14 mouse cellular contexts compared by ENCODE assay signal in the genomic region with DNA sequence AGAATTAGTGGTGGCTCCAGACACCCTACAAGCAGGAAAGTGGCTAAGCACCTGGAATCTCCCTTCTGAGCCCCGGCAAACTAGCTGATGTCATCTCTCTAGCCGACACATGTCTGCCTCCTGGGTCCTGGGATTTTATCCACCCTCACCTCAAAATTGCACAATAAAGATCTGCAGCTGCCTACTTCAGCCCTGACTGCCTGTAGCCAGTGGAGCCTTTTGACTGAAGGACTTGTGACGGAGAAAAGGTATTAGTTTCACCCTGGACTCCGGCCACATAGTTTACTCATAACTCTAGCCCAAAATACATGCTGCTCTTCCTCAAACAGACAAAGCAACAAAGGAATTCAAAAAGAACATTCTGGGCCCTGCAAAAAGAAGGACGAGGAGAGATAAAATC.
A peak's percentile ranks its signal among the peaks of the same experiment; 100 is the strongest.
DNase-seq lines count a peak whose midpoint lies in the region; ATAC-seq and TF ChIP-seq lines count a peak whose summit lies in the region.
"Had no signal": no experiment of that assay in that cellular context is flagged by ENCODE, and none has a peak within 500 bp of the region (broad histone marks: within the 10 kb centered on the region; RNA-seq: fewer than 3 reads in every experiment).

No protein-coding gene starts in this region.

- WGBS in heart, embryonic 15.5 days: 28% methylated on average over 5 of the region's 5 CpGs
- WGBS in embryonic facial prominence, embryonic 14.5 days: 34% methylated on average over 5 of the region's 5 CpGs
- 52% methylated on average over 5 of the region's 5 CpGs for WGBS in liver, embryonic 14.5 days (ENCODE audit: insufficient replicate concordance)

- H3K4me1 ChIP-seq in heart, embryonic 15.5 days (replicated peaks): peaks cover 27% of the 10 kb centered on the region
- H3K4me1 ChIP-seq in embryonic facial prominence, embryonic 14.5 days (ENCODE audit: control insufficient read depth, insufficient read depth, low read length): peaks cover 36% of the 10 kb centered on the region
- H3K4me1 ChIP-seq in liver, embryonic 14.5 days (replicated peaks; ENCODE audit: control insufficient read depth in 2 of 2, insufficient read depth in 2 of 2, low read length in 1 of 2): peaks cover 42 to 44% of the 10 kb centered on the region in 2 experiments
- H3K4me1 ChIP-seq: hindbrain, embryonic 15.5 days had no signal

- H3K27ac ChIP-seq in heart, embryonic 15.5 days: peak overlapping the region; percentile 46
- H3K27ac ChIP-seq in embryonic facial prominence, embryonic 14.5 days (replicated peaks; ENCODE audit: low read depth, low read length): peak overlapping the region; percentile 24; the same call in 1 of the 2 replicates
- peak overlapping the region; percentile 92 for H3K27ac ChIP-seq in liver, embryonic 14.5 days
- H3K27ac ChIP-seq: hindbrain, embryonic 15.5 days; kidney, postnatal 0 days; macrophage; stomach, postnatal 0 days had no signal

- H3K27me3 ChIP-seq in heart, embryonic 15.5 days: no peaks in the 10 kb centered on the region
- no peaks in the 10 kb centered on the region for H3K27me3 ChIP-seq in embryonic facial prominence, embryonic 14.5 days (replicated peaks; ENCODE audit: control insufficient read depth, insufficient read depth, low read length)
- no peaks in the 10 kb centered on the region for H3K27me3 ChIP-seq in liver, embryonic 14.5 days (ENCODE audit: control insufficient read depth, insufficient read depth, low read length)
- H3K27me3 ChIP-seq: hindbrain, embryonic 15.5 days had no signal

- TF ChIP-seq CTCF in liver, embryonic 14.5 days (IDR thresholded peaks at IDR 0.05; ENCODE audit: low read depth): no peak

- H3K36me3 ChIP-seq in heart, embryonic 15.5 days: no peaks in the 10 kb centered on the region
- no peaks in the 10 kb centered on the region for H3K36me3 ChIP-seq in embryonic facial prominence, embryonic 14.5 days (ENCODE audit: control insufficient read depth, insufficient read depth, low read length)
- H3K36me3 ChIP-seq in liver, embryonic 14.5 days (replicated peaks; ENCODE audit: control insufficient read depth, insufficient read depth, low read depth): no peaks in the 10 kb centered on the region
- H3K36me3 ChIP-seq: hindbrain, embryonic 15.5 days had no signal

- H3K9me3 ChIP-seq in heart, embryonic 15.5 days (replicated peaks): no peaks in the 10 kb centered on the region
- H3K9me3 ChIP-seq in embryonic facial prominence, embryonic 14.5 days (ENCODE audit: control insufficient read depth, low read length): no peaks in the 10 kb centered on the region
- no peaks in the 10 kb centered on the region for H3K9me3 ChIP-seq in liver, embryonic 14.5 days (ENCODE audit: control insufficient read depth, low read length)
- H3K9me3 ChIP-seq: hindbrain, embryonic 15.5 days had no signal

- peak; percentile 22 for DNase-seq in adrenal gland, postnatal 14 days
- DNase-seq in adrenal gland, postnatal 25 days: no peak
- no peak for DNase-seq in heart, adult 9 months (ENCODE audit: low spot score in 2 of 2)
- peak; percentile 68 for DNase-seq in embryonic facial prominence, embryonic 14.5 days (ENCODE audit: low spot score)
- no peak for DNase-seq in liver, embryonic 14.5 days (ENCODE audit: low read depth in 3 of 3, low spot score in 3 of 3)
- no peak for DNase-seq in ovary, adult 18-20 months (ENCODE audit: low spot score)
- no peak for DNase-seq in c-Kit-positive CD71-positive TER-119-positive erythroid progenitor cells, embryonic 14.5 days (ENCODE audit: low spot score)
- DNase-seq: B cell, adult 2 months; cerebellum, adult 9-10 months had no signal

- no peak overlapping the region for H3K4me3 ChIP-seq in heart, embryonic 15.5 days
- H3K4me3 ChIP-seq in embryonic facial prominence, embryonic 14.5 days (ENCODE audit: low read depth, low read length): no peak overlapping the region
- H3K4me3 ChIP-seq in liver, embryonic 14.5 days (ENCODE audit: insufficient read depth in 1 of 2, low read depth in 2 of 2, low read length in 2 of 2): peak overlapping the region; percentile 38 to 45
- H3K4me3 ChIP-seq: hindbrain, embryonic 15.5 days had no signal

- ATAC-seq in heart, embryonic 15.5 days (replicated peaks; ENCODE audit: insufficient number of reproducible peaks, insufficient read depth, low FRiP score, low read depth): no peak
- ATAC-seq in embryonic facial prominence, embryonic 14.5 days (ENCODE audit: low read depth): peak; percentile 58
- no peak for ATAC-seq in liver, embryonic 14.5 days (ENCODE audit: insufficient read depth)

- H3K9ac ChIP-seq in heart, embryonic 15.5 days: no peak overlapping the region
- no peak overlapping the region for H3K9ac ChIP-seq in embryonic facial prominence, embryonic 14.5 days (ENCODE audit: low read depth, low read length)
- peak overlapping the region; percentile 74 for H3K9ac ChIP-seq in liver, embryonic 14.5 days (replicated peaks)
- H3K9ac ChIP-seq: hindbrain, embryonic 15.5 days had no signal

- TF ChIP-seq EP300 in liver, embryonic 14.5 days (IDR thresholded peaks at IDR 0.05; ENCODE audit: low read depth): no peak

- no peak overlapping the region for H3K4me2 ChIP-seq in heart, embryonic 15.5 days
- no peak overlapping the region for H3K4me2 ChIP-seq in embryonic facial prominence, embryonic 14.5 days (ENCODE audit: low read depth, low read length)
- peak overlapping the region; percentile 75 for H3K4me2 ChIP-seq in liver, embryonic 14.5 days (ENCODE audit: low read depth)
- H3K4me2 ChIP-seq: hindbrain, embryonic 15.5 days had no signal

Comparison
In these comparisons a context has a peak if more than half of its experiments do, and no peak if none do; other contexts are left out.
1. DNase-seq: peak in adrenal gland, postnatal 14 days (single experiment) and embryonic facial prominence, embryonic 14.5 days (single experiment); none in adrenal gland, postnatal 25 days (single experiment), heart, adult 9 months (0 of 2), liver, embryonic 14.5 days (0 of 3), ovary, adult 18-20 months (single experiment) and c-Kit-positive CD71-positive TER-119-positive erythroid progenitor cells, embryonic 14.5 days (single experiment).
2. H3K27ac ChIP-seq: peak in every context shown above with its lines; median percentile 92 in liver, embryonic 14.5 days; 46 in heart, embryonic 15.5 days; 24 in embryonic facial prominence, embryonic 14.5 days.
3. H3K4me3 ChIP-seq: peak in liver, embryonic 14.5 days (2 of 2); none in heart, embryonic 15.5 days (single experiment) and embryonic facial prominence, embryonic 14.5 days (single experiment).